Mouse (Mus musculus): Measurements from ENCODE around the gene H2al1j.

- no peak for TF ChIP-seq CTCF (IDR thresholded peaks at IDR 0.05; ENCODE audit: control insufficient read depth, insufficient read depth, insufficient replicate concordance, low read depth, low read length)
- TF ChIP-seq POLR2A (IDR thresholded peaks at IDR 0.05; ENCODE audit: control insufficient read depth, low read depth, low read length), result no peak
Measured at GRCm38 (mm10) chrX:11280741-11281140, 46.9 kb upstream of the H2al1j start.
